Mouse (Mus musculus) MEL (cell line): ENCODE data around the gene Snrpd3. TPM values are rescaled to one million over a fixed set of nuclear protein-coding genes. Genes with fewer than 3 reads are reported as not detected.

Experiments
- DNase-seq: peaks from one replicate; pipeline ENCODE4 v3.0.0; 2011; ENCODE audit warnings: low read depth, low spot score
- H3K27ac ChIP-seq: 2 replicates; pipeline ENCODE4 v1.5.1; 2012; ENCODE audit warnings: low read depth, mild to moderate bottlenecking, control low read depth, low read length, moderate library complexity; ENCODE audit not compliant: control insufficient read depth
- H3K27me3 ChIP-seq, 2 experiments: fragments of 150-350 bp in 1 of 2; sonication (generic) in 1 of 2; 2 replicates each; pipeline ENCODE4 v1.6.1; 2012; ENCODE audit warnings: low read length in 2 of 2, mild to moderate bottlenecking in 2 of 2, improper control_type of control experiment in 1 of 2, moderate library complexity in 1 of 2; ENCODE audit not compliant: insufficient read depth in 2 of 2, control insufficient read depth in 1 of 2
- H3K36me3 ChIP-seq, 2 experiments: 2 replicates each; pipeline ENCODE4 v1.6.1; 2012 to 2014; ENCODE audit warnings: low read length in 2 of 2, improper control_type of control experiment in 1 of 2, inconsistent platforms in 1 of 2, mild to moderate bottlenecking in 1 of 2; ENCODE audit not compliant: insufficient read depth in 2 of 2, control insufficient read depth in 1 of 2
- H3K4me1 ChIP-seq, 2 experiments: fragments of 150-350 bp in 1 of 2; sonication (generic) in 1 of 2; 2 replicates each; pipeline ENCODE4 v1.6.1; 2012; ENCODE audit warnings: low read length in 2 of 2, improper control_type of control experiment in 1 of 2, mild to moderate bottlenecking in 1 of 2; ENCODE audit not compliant: insufficient read depth in 2 of 2, control insufficient read depth in 1 of 2
- H3K4me3 ChIP-seq, 2 experiments: fragments of 150-350 bp in 1 of 2; sonication (generic) in 1 of 2; 2 replicates each; pipeline ENCODE4 v1.5.1; 2012; ENCODE audit warnings: low read depth in 2 of 2, low read length in 2 of 2, mild to moderate bottlenecking in 2 of 2, moderate library complexity in 2 of 2, control low read depth in 1 of 2, improper control_type of control experiment in 1 of 2; ENCODE audit not compliant: control insufficient read depth in 1 of 2, insufficient read depth in 1 of 2
- H3K79me2 ChIP-seq: 2 replicates; pipeline ENCODE4 v1.6.1; 2012; ENCODE audit warnings: mild to moderate bottlenecking, low read length, moderate library complexity; ENCODE audit not compliant: control insufficient read depth, poor library complexity, insufficient read depth
- H3K9ac ChIP-seq: 2 replicates; pipeline ENCODE4 v1.6.1; 2012; ENCODE audit warnings: low read depth, mild to moderate bottlenecking, control low read depth, low read length, moderate library complexity; ENCODE audit not compliant: control insufficient read depth, poor library complexity, severe bottlenecking
- H3K9me3 ChIP-seq: fragments of 150-350 bp; sonication (generic); replicated peaks from 2 replicates; pipeline ENCODE4 v1.6.1; 2012; ENCODE audit warnings: mild to moderate bottlenecking, low read length, improper control_type of control experiment, moderate library complexity; ENCODE audit not compliant: insufficient read depth
- BHLHE40 ChIP-seq: IDR thresholded peaks from 2 replicates; pipeline ENCODE4 v1.6.1; 2012; ENCODE audit warnings: low read depth, mild to moderate bottlenecking, inconsistent platforms, low read length, improper control_type of control experiment, borderline replicate concordance
- CHD1 ChIP-seq: IDR thresholded peaks from 2 replicates; pipeline ENCODE4 v1.6.1; 2012; ENCODE audit warnings: low read depth, mild to moderate bottlenecking, inconsistent platforms, low read length, improper control_type of control experiment
- CHD2 ChIP-seq: IDR thresholded peaks from 2 replicates; pipeline ENCODE4 v1.6.1; 2011; ENCODE audit warnings: low read length, improper control_type of control experiment
- CTCF ChIP-seq, 3 experiments: IDR thresholded peaks in 2 of 3; conservative IDR thresholded peaks in 1 of 3; 2 replicates each; pipeline ENCODE4 v1.5.1; 2011 to 2012; ENCODE audit warnings: low read length in 3 of 3, low read depth in 2 of 3, mild to moderate bottlenecking in 2 of 3, improper control_type of control experiment in 1 of 3, inconsistent platforms in 1 of 3, mixed read lengths in 1 of 3, moderate library complexity in 1 of 3; ENCODE audit not compliant: control insufficient read depth in 1 of 3, insufficient read depth in 1 of 3, poor library complexity in 1 of 3, severe bottlenecking in 1 of 3
- E2F4 ChIP-seq: IDR thresholded peaks from 2 replicates; pipeline ENCODE4 v1.6.1; 2011; ENCODE audit warnings: low read depth, low read length, improper control_type of control experiment, borderline replicate concordance
- ELF1 ChIP-seq: IDR thresholded peaks from 2 replicates; pipeline ENCODE4 v1.6.1; 2014; ENCODE audit warnings: low read depth, mild to moderate bottlenecking, inconsistent platforms, low read length, improper control_type of control experiment, moderate library complexity
- EP300 ChIP-seq, 2 experiments: IDR thresholded peaks; 2 replicates each; pipeline ENCODE4 v1.6.1; 2011; ENCODE audit warnings: improper control_type of control experiment in 2 of 2, low read length in 2 of 2, low read depth in 1 of 2, mild to moderate bottlenecking in 1 of 2
- ETS1 ChIP-seq: IDR thresholded peaks from 2 replicates; pipeline ENCODE4 v1.6.1; 2012; ENCODE audit warnings: low read depth, mild to moderate bottlenecking, inconsistent platforms, low read length, improper control_type of control experiment, moderate library complexity
- GABPA ChIP-seq: IDR thresholded peaks from 2 replicates; pipeline ENCODE4 v1.6.1; 2012; ENCODE audit warnings: low read depth, mild to moderate bottlenecking, inconsistent platforms, low read length, improper control_type of control experiment, moderate library complexity
- GATA1 ChIP-seq: IDR thresholded peaks from 2 replicates; pipeline ENCODE4 v1.6.1; 2011; ENCODE audit warnings: low read depth, low read length, improper control_type of control experiment
- HCFC1 ChIP-seq: IDR thresholded peaks from 2 replicates; pipeline ENCODE4 v1.6.1; 2012; ENCODE audit warnings: low read depth, mild to moderate bottlenecking, inconsistent platforms, low read length, improper control_type of control experiment, moderate library complexity
- JUND ChIP-seq: IDR thresholded peaks from 2 replicates; pipeline ENCODE4 v1.6.1; 2011; ENCODE audit warnings: low read depth, mild to moderate bottlenecking, improper control_type of control experiment, low read length
- KAT2A ChIP-seq: conservative IDR thresholded peaks from 2 replicates; pipeline ENCODE4 v1.6.1; 2012; ENCODE audit warnings: low read depth, low read length, improper control_type of control experiment, inconsistent platforms
- MAFK ChIP-seq: IDR thresholded peaks from 2 replicates; pipeline ENCODE4 v1.6.1; 2011; ENCODE audit warnings: low read depth, mild to moderate bottlenecking, low read length, improper control_type of control experiment, borderline replicate concordance
- MAX ChIP-seq: IDR thresholded peaks from 2 replicates; pipeline ENCODE4 v1.6.1; 2011; ENCODE audit warnings: low read length, improper control_type of control experiment
- MAZ ChIP-seq: IDR thresholded peaks from 2 replicates; pipeline ENCODE4 v1.6.1; 2012; ENCODE audit warnings: low read depth, mild to moderate bottlenecking, inconsistent platforms, low read length, improper control_type of control experiment
- MEF2A ChIP-seq: IDR thresholded peaks from 2 replicates; pipeline ENCODE4 v1.6.1; 2014; ENCODE audit warnings: low read depth, mild to moderate bottlenecking, inconsistent platforms, low read length, improper control_type of control experiment; ENCODE audit not compliant: poor library complexity, insufficient replicate concordance, severe bottlenecking; ENCODE audit errors: extremely low read depth
- MXI1 ChIP-seq: IDR thresholded peaks from 2 replicates; pipeline ENCODE4 v1.6.1; 2011; ENCODE audit warnings: mild to moderate bottlenecking, low read depth, low read length, improper control_type of control experiment
- MYB ChIP-seq: IDR thresholded peaks from 2 replicates; pipeline ENCODE4 v1.6.1; 2011; ENCODE audit warnings: mild to moderate bottlenecking, low read depth, low read length, improper control_type of control experiment
- NELFE ChIP-seq: IDR thresholded peaks from 2 replicates; pipeline ENCODE4 v1.6.1; 2011; ENCODE audit warnings: low read depth, low read length, improper control_type of control experiment
- NRF1 ChIP-seq: IDR thresholded peaks from 2 replicates; pipeline ENCODE4 v1.6.1; 2014; ENCODE audit warnings: low read depth, mild to moderate bottlenecking, inconsistent platforms, low read length, improper control_type of control experiment, moderate library complexity; ENCODE audit not compliant: poor library complexity, insufficient read depth, severe bottlenecking
- POLR2A ChIP-seq, 2 experiments: IDR thresholded peaks; 2 replicates each; pipeline ENCODE4 v1.6.1; 2011 to 2012; ENCODE audit warnings: low read length in 2 of 2, mild to moderate bottlenecking in 2 of 2, control low read depth in 1 of 2, improper control_type of control experiment in 1 of 2, low read depth in 1 of 2, moderate library complexity in 1 of 2; ENCODE audit not compliant: control insufficient read depth in 1 of 2, insufficient read depth in 1 of 2, poor library complexity in 1 of 2
- POLR2AphosphoS2 ChIP-seq: IDR thresholded peaks from 2 replicates; pipeline ENCODE4 v1.6.1; 2011; ENCODE audit warnings: low read length, improper control_type of control experiment
- RAD21 ChIP-seq: IDR thresholded peaks from 2 replicates; pipeline ENCODE4 v1.6.1; 2011; ENCODE audit warnings: mild to moderate bottlenecking, low read depth, low read length, improper control_type of control experiment
- RCOR1 ChIP-seq: IDR thresholded peaks from 2 replicates; pipeline ENCODE4 v1.6.1; 2012; ENCODE audit warnings: low read depth, mild to moderate bottlenecking, inconsistent platforms, low read length, improper control_type of control experiment
- SIN3A ChIP-seq: IDR thresholded peaks from 2 replicates; pipeline ENCODE4 v1.6.1; 2012; ENCODE audit warnings: low read length, improper control_type of control experiment, inconsistent platforms
- TAL1 ChIP-seq: IDR thresholded peaks from 2 replicates; pipeline ENCODE4 v1.6.1; 2012; ENCODE audit warnings: mild to moderate bottlenecking, inconsistent platforms, low read length, moderate library complexity, mixed read lengths
- TBP ChIP-seq: IDR thresholded peaks from 2 replicates; pipeline ENCODE4 v1.8.0; 2011; ENCODE audit warnings: low read depth, low read length, improper control_type of control experiment
- TCF12 ChIP-seq: IDR thresholded peaks from 2 replicates; pipeline ENCODE4 v1.6.1; 2014; ENCODE audit warnings: low read depth, mild to moderate bottlenecking, inconsistent platforms, low read length, improper control_type of control experiment, moderate library complexity
- UBTF ChIP-seq: IDR thresholded peaks from 2 replicates; pipeline ENCODE4 v1.6.1; 2012; ENCODE audit warnings: low read depth, mild to moderate bottlenecking, inconsistent platforms, low read length, improper control_type of control experiment, moderate library complexity, borderline replicate concordance; ENCODE audit not compliant: insufficient read depth
- USF1 ChIP-seq: IDR thresholded peaks from 2 replicates; pipeline ENCODE4 v1.6.1; 2014; ENCODE audit warnings: low read depth, mild to moderate bottlenecking, inconsistent platforms, low read length, improper control_type of control experiment, moderate library complexity
- USF2 ChIP-seq, 2 experiments: IDR thresholded peaks; 2 replicates each; pipeline ENCODE4 v1.6.1; 2011 to 2012; ENCODE audit warnings: improper control_type of control experiment in 2 of 2, low read length in 2 of 2, borderline replicate concordance in 1 of 2, inconsistent platforms in 1 of 2, low read depth in 1 of 2, mild to moderate bottlenecking in 1 of 2; ENCODE audit not compliant: insufficient read depth in 1 of 2
- ZC3H11A ChIP-seq: IDR thresholded peaks from 2 replicates; pipeline ENCODE4 v1.6.1; 2012; ENCODE audit warnings: low read depth, mild to moderate bottlenecking, inconsistent platforms, low read length, improper control_type of control experiment
- ZKSCAN1 ChIP-seq: IDR thresholded peaks from 2 replicates; pipeline ENCODE4 v1.6.1; 2012; ENCODE audit warnings: low read depth, mild to moderate bottlenecking, inconsistent platforms, low read length, improper control_type of control experiment, moderate library complexity
- ZMIZ1 ChIP-seq: IDR thresholded peaks from 2 replicates; pipeline ENCODE4 v1.6.1; 2012; ENCODE audit warnings: low read depth, mild to moderate bottlenecking, inconsistent platforms, low read length, improper control_type of control experiment, moderate library complexity
- ZNF384 ChIP-seq: IDR thresholded peaks from 2 replicates; pipeline ENCODE4 v1.6.1; 2012; ENCODE audit warnings: low read depth, mild to moderate bottlenecking, inconsistent platforms, low read length, improper control_type of control experiment
- polyA plus RNA-seq, 2 experiments: library from polyadenylated mRNA; stranded (reverse) in 1 of 2; unstranded in 1 of 2; fragments of >175 nt in 1 of 2; fragments of >200 nt in 1 of 2; gene quantifications; 2 replicates each; pipeline versions ENCODE4 v1.2.1 to v1.2.4; 2012; ENCODE audit warnings: low replicate concordance in 2 of 2, low read depth in 1 of 2; ENCODE audit not compliant: insufficient read length in 2 of 2, insufficient read depth in 1 of 2, missing spikeins in 1 of 2
- total RNA-seq: library from RNA; depleted of rRNA; stranded (reverse); fragments of 300-350 nt; gene quantifications from 2 replicates; pipeline ENCODE4 v1.2.3, GENCODE M21; 2012

Gene Snrpd3
- total and polyA plus RNA-seq, 3 experiments = 155 to 643 TPM; not detected in 1

- H3K9ac ChIP-seq = peak overlapping the region; percentile 47
- no peaks in the 10 kb centered on the region for H3K9me3 ChIP-seq
- peaks cover 15 to 31% of the 10 kb centered on the region in 2 experiments for H3K4me1 ChIP-seq
- H3K36me3 ChIP-seq = peaks cover 3 to 37% of the 10 kb centered on the region in 2 experiments; a peak in 3 of 4 replicates
- H3K4me3 ChIP-seq = peak overlapping the region; percentile 26 to 30
- peaks cover 33% of the 10 kb centered on the region for H3K79me2 ChIP-seq
- no peaks in the 10 kb centered on the region for H3K27me3 ChIP-seq
- peak; percentile 75 for DNase-seq
- H3K27ac ChIP-seq = peak overlapping the region; percentile 96
- TF ChIP-seq ETS1 (peak; percentile 68), POLR2A (IDR thresholded peaks at IDR 0.05; ENCODE audit: control insufficient read depth in 1 of 2, insufficient read depth in 1 of 2, low read depth in 1 of 2, low read length in 2 of 2, poor library complexity in 1 of 2) (no peak), ZNF384 (no peak), JUND (no peak), TCF12 (peak; percentile 96), E2F4 (no peak), BHLHE40 (peak; percentile 61; the same call in 1 of the 2 replicates), RCOR1 (peak; percentile 79), UBTF (no peak), NELFE (no peak), ELF1 (no peak), GATA1 (peak; percentile 94), MEF2A (no peak), NRF1 (no peak), USF1 (no peak), TBP (no peak), POLR2AphosphoS2 (no peak), KAT2A (no peak), GABPA (no peak), ZMIZ1 (no peak), MYB (no peak), HCFC1 (0 out of 2 replicates have a peak, but pooled peaks have one; percentile 23), TAL1 (peak; percentile 89), SIN3A (no peak; the same call in 1 of the 2 replicates), EP300 (IDR thresholded peaks at IDR 0.05; ENCODE audit: low read depth in 1 of 2, low read length in 2 of 2) (peak; percentile 85 to 89), MAX (0 out of 2 replicates have a peak, but pooled peaks have one; percentile 29), MAZ (no peak), USF2 (IDR thresholded peaks at IDR 0.05; ENCODE audit: borderline replicate concordance in 1 of 2, insufficient read depth in 1 of 2, low read depth in 1 of 2, low read length in 2 of 2) (no peak), CTCF (IDR thresholded peaks at IDR 0.05 in 2 of 3, conservative IDR thresholded peaks at IDR 0.05 in 1 of 3; ENCODE audit: control insufficient read depth in 1 of 3, insufficient read depth in 1 of 3, low read depth in 2 of 3, low read length in 3 of 3, poor library complexity in 1 of 3, severe bottlenecking in 1 of 3) (no peak), MXI1 (no peak; the same call in 1 of the 2 replicates), CHD2 (no peak; the same call in 1 of the 2 replicates), RAD21 (no peak), MAFK (no peak), ZKSCAN1 (no peak), CHD1 (no peak), ZC3H11A (no peak)
Observed at GRCm38 (mm10) chr10:75515216-75516037, 1.9 kb upstream of the Snrpd3 start.
